Mouse (Mus musculus) lung, adult 2 months (tissue): ENCODE data around the gene Stx12.

Experiments used
- CTCF ChIP-seq: fragments of 200-500 bp; IDR thresholded peaks from 2 replicates; pipeline ENCODE4 v1.5.1; 2011; ENCODE audit warnings: mild to moderate bottlenecking, low read length, control low read depth; ENCODE audit not compliant: insufficient read depth
- POLR2A ChIP-seq: fragments of 200-500 bp; IDR thresholded peaks from 2 replicates; pipeline ENCODE4 v1.6.1; 2011; ENCODE audit warnings: low read depth, mild to moderate bottlenecking, control low read depth, low read length, borderline replicate concordance; ENCODE audit errors: extremely low read depth

DNA sequence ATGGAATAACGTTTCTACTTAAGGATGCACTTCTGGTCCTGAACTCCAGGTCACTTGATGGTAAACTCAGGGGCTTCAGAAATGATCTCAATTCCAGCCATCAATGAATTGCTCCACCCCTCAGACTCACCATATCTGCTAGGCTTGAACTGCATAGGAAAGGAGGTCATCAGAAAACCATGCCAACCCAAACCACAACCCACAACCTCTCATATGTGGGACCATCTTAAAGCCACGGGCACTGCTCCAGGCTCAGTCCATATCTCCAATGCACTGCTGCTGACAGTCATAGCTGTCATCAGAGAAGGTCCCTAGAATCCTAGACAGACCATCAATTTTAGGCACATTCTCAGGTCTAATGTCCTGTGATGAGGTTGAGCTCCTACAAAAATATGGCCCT, 19.8 kb upstream of the Stx12 start:
- TF ChIP-seq CTCF (no peak), POLR2A (no peak)
